8 mouse cellular contexts compared by ENCODE assay signal in genomic region chr17:21515403-21516105, GRCm38 (mm10). TPM values are rescaled to one million over a fixed set of nuclear protein-coding genes. Genes with fewer than 3 reads are reported as not detected.
DNase-seq lines count a peak whose midpoint lies in the region; ATAC-seq and TF ChIP-seq lines count a peak whose summit lies in the region.

No protein-coding gene starts in this region.

- no peak for TF ChIP-seq POLR2A in olfactory bulb, adult 2 months (IDR thresholded peaks at IDR 0.05; ENCODE audit: insufficient read depth, low read depth, low read length)

- H3K9me3 ChIP-seq in forebrain, embryonic 15.5 days = no peaks in the 10 kb centered on the region
- H3K9me3 ChIP-seq in hindbrain, embryonic 10.5 days = no peaks in the 10 kb centered on the region
- H3K9me3 ChIP-seq in lung, embryonic 16.5 days (ENCODE audit: control insufficient read depth, low read length) = no peaks in the 10 kb centered on the region

- DNase-seq in MEL-GATA-1-ER (ENCODE audit: extremely low read depth, low read depth) = peak; percentile 77
- peak; percentile 45 for DNase-seq in hindbrain, embryonic 10.5 days (ENCODE audit: low spot score)
- peak; percentile 86 for DNase-seq in layer of hippocampus, adult 9-10 months (ENCODE audit: low spot score)
- DNase-seq in thymus, postnatal 4 days = peak; percentile 68

- under 1% methylated on average over 8 of the region's 8 CpGs for WGBS in forebrain, embryonic 15.5 days
- WGBS in hindbrain, embryonic 10.5 days = 3% methylated on average over 8 of the region's 8 CpGs
- WGBS in lung, embryonic 16.5 days = 1% methylated on average over 8 of the region's 8 CpGs
- WGBS in olfactory bulb, adult 2 months = under 1% methylated on average over 8 of the region's 8 CpGs

- H3K4me3 ChIP-seq in forebrain, embryonic 15.5 days = peak overlapping the region; percentile 52; the same call in 1 of the 2 replicates
- peak overlapping the region; percentile 57 for H3K4me3 ChIP-seq in hindbrain, embryonic 10.5 days
- peak overlapping the region; percentile 71 for H3K4me3 ChIP-seq in lung, embryonic 16.5 days (ENCODE audit: low read length)
- H3K4me3 ChIP-seq in olfactory bulb, adult 2 months (ENCODE audit: insufficient read depth, low read depth, low read length) = no peak overlapping the region

- no peak for TF ChIP-seq CTCF in olfactory bulb, adult 2 months (IDR thresholded peaks at IDR 0.05; ENCODE audit: insufficient read depth, low read depth, low read length)

- peak; percentile 58 for ATAC-seq in cerebellum, adult (ENCODE audit: insufficient number of reproducible peaks, low FRiP score, low TSS enrichment)
- peak; percentile 47 for ATAC-seq in forebrain, embryonic 15.5 days (replicated peaks)
- ATAC-seq in lung, embryonic 16.5 days (ENCODE audit: low read depth) = peak; percentile 65; the same call in 1 of the 2 replicates

- peak overlapping the region; percentile 86 for H3K27ac ChIP-seq in forebrain, embryonic 15.5 days (replicated peaks)
- peak overlapping the region; percentile 89 for H3K27ac ChIP-seq in hindbrain, embryonic 10.5 days
- peak overlapping the region; percentile 96 for H3K27ac ChIP-seq in lung, embryonic 16.5 days (ENCODE audit: low read length)
- H3K27ac ChIP-seq in olfactory bulb, adult 2 months (ENCODE audit: insufficient read depth, low read depth, low read length) = peak overlapping the region; percentile 75

- H3K36me3 ChIP-seq in forebrain, embryonic 15.5 days = peaks cover 3% of the 10 kb centered on the region
- no peaks in the 10 kb centered on the region; the same call in 1 of the 2 replicates for H3K36me3 ChIP-seq in hindbrain, embryonic 10.5 days
- peaks cover 4% of the 10 kb centered on the region for H3K36me3 ChIP-seq in lung, embryonic 16.5 days (ENCODE audit: control insufficient read depth, insufficient read depth, low read length)

- H3K4me1 ChIP-seq in forebrain, embryonic 15.5 days = peaks cover 19% of the 10 kb centered on the region
- H3K4me1 ChIP-seq in hindbrain, embryonic 10.5 days (replicated peaks) = peaks cover 8% of the 10 kb centered on the region; the same call in 1 of the 2 replicates
- peaks cover 8% of the 10 kb centered on the region for H3K4me1 ChIP-seq in lung, embryonic 16.5 days (replicated peaks; ENCODE audit: control insufficient read depth, insufficient read depth, low read length)
- no peaks in the 10 kb centered on the region for H3K4me1 ChIP-seq in olfactory bulb, adult 2 months (ENCODE audit: control insufficient read depth, insufficient read depth, low read length)

- H3K4me2 ChIP-seq in forebrain, embryonic 15.5 days (replicated peaks) = peak overlapping the region; percentile 78
- H3K4me2 ChIP-seq in lung, embryonic 16.5 days (ENCODE audit: low read depth, low read length) = peak overlapping the region; percentile 79

- peak overlapping the region; percentile 51 for H3K9ac ChIP-seq in forebrain, embryonic 15.5 days (replicated peaks)
- peak overlapping the region; percentile 73 for H3K9ac ChIP-seq in lung, embryonic 16.5 days (ENCODE audit: low read length)

- H3K27me3 ChIP-seq in forebrain, embryonic 15.5 days = no peaks in the 10 kb centered on the region
- no peaks in the 10 kb centered on the region for H3K27me3 ChIP-seq in hindbrain, embryonic 10.5 days (ENCODE audit: insufficient read depth, poor library complexity, severe bottlenecking)
- H3K27me3 ChIP-seq in lung, embryonic 16.5 days (ENCODE audit: control insufficient read depth, insufficient read depth, low read depth, low read length) = no peaks in the 10 kb centered on the region

RNA-seq across cellular contexts. Expression of gene Zfp52, which starts 19.8 kb away (rescaled TPM):
- polyA plus RNA-seq in forebrain, embryonic 15.5 days (2015; fragmentation: Nextera tagmentation; extraction: Ambion mirVana) = 2.0 and 2.4 TPM in 2 replicates
- polyA plus RNA-seq in hindbrain, embryonic 10.5 days (2016; fragmentation: Nextera tagmentation; extraction: Ambion mirVana) = 1.5 and 2.0 TPM in 2 replicates
- polyA plus RNA-seq in lung, embryonic 16.5 days (2015; fragmentation: Nextera tagmentation; extraction: Ambion mirVana) = 4.7 and 5.5 TPM in 2 replicates
- not detected in 2 replicates for polyA plus RNA-seq in olfactory bulb, adult 2 months (2012; ENCODE audit: insufficient read depth, insufficient read length, low replicate concordance, missing spikeins)

RNA-seq across cellular contexts. Expression of gene Zfp53, which starts 26.8 kb away (rescaled TPM):
- polyA plus RNA-seq in forebrain, embryonic 15.5 days (2015; fragmentation: Nextera tagmentation; extraction: Ambion mirVana) = 10.9 and 11.3 TPM in 2 replicates
- polyA plus RNA-seq in hindbrain, embryonic 10.5 days (2016; fragmentation: Nextera tagmentation; extraction: Ambion mirVana) = 6.3 and 9.6 TPM in 2 replicates
- 12.0 and 12.5 TPM in 2 replicates for polyA plus RNA-seq in lung, embryonic 16.5 days (2015; fragmentation: Nextera tagmentation; extraction: Ambion mirVana)
- not detected in 2 replicates for polyA plus RNA-seq in olfactory bulb, adult 2 months (2012; ENCODE audit: insufficient read depth, insufficient read length, low replicate concordance, missing spikeins)

RNA-seq across cellular contexts. Expression of gene Zfp948, which starts 51.3 kb away (rescaled TPM):
- polyA plus RNA-seq in forebrain, embryonic 15.5 days (2015; fragmentation: Nextera tagmentation; extraction: Ambion mirVana) = 18.6 and 19.5 TPM in 2 replicates
- 12.1 and 13.9 TPM in 2 replicates for polyA plus RNA-seq in hindbrain, embryonic 10.5 days (2016; fragmentation: Nextera tagmentation; extraction: Ambion mirVana)
- 19.9 and 23.7 TPM in 2 replicates for polyA plus RNA-seq in lung, embryonic 16.5 days (2015; fragmentation: Nextera tagmentation; extraction: Ambion mirVana)
- polyA plus RNA-seq in olfactory bulb, adult 2 months (2012; ENCODE audit: insufficient read depth, insufficient read length, low replicate concordance, missing spikeins) = not detected in 2 replicates

Comparison
In these comparisons a context has a peak if more than half of its experiments do, and no peak if none do; other contexts are left out.
1. RNA of gene Zfp948, which starts 51.3 kb away (polyA plus RNA-seq): 19.9 to 23.7 TPM in lung, embryonic 16.5 days, 18.6 to 19.5 TPM in forebrain, embryonic 15.5 days and 12.1 to 13.9 TPM in hindbrain, embryonic 10.5 days; not detected in olfactory bulb, adult 2 months; every median in the first group is over 10 times any median in the second.
2. Peak in every context shown above with its lines, with median percentiles within 50 percentile points of each other: DNase-seq, ATAC-seq and H3K27ac ChIP-seq.